Comparison of ENCODE assay signal across 8 mouse cellular contexts in genomic region chr7:82648353-82649080, GRCm38 (mm10). TPM values are rescaled to one million over a fixed set of nuclear protein-coding genes. Genes with fewer than 3 reads are reported as not detected.
DNase-seq lines count a peak whose midpoint lies in the region; ATAC-seq lines count a peak whose summit lies in the region.

Saxo2 (minus strand) TSS chr7:82648528.
Efl1 (plus strand) TSS chr7:82648614.

- peak; percentile 87 for DNase-seq in adipocyte (ENCODE audit: low spot score)
- DNase-seq in embryo, embryonic 10 days (ENCODE audit: low spot score), result peak; percentile 97
- DNase-seq in gastrocnemius, postnatal 14 days, result peak; percentile 93
- peak; percentile 95 to 97 for DNase-seq in left cerebral cortex, postnatal 10 days (ENCODE audit: extremely low spot score in 1 of 2, low spot score in 2 of 2)
- peak; percentile 96 for DNase-seq in right cerebral cortex, postnatal 25 days
- DNase-seq in urinary bladder, postnatal 4 days (ENCODE audit: low spot score in 2 of 2), result peak; percentile 87 to 95

- ATAC-seq in inflammation-experienced regulatory T-cells, adult 6 months, result peak; percentile 98
- peak; percentile 100 for ATAC-seq in megakaryocyte-erythroid progenitor cell, adult 5-6 weeks (replicated peaks; ENCODE audit: low FRiP score, low TSS enrichment, poor library complexity, severe bottlenecking)

- intact Hi-C loops in gastrocnemius, postnatal 14 days (cut with DNase I; ENCODE audit: low total_unique reads), result no loop called here
- intact Hi-C loops in left cerebral cortex, postnatal 10 days (cut with DNase I), result no loop called here

RNA-seq across cellular contexts. Expression of gene Saxo2, which starts in this region (rescaled TPM):
- 1 to 10 TPM; 1.4 to 1.6 TPM for total RNA-seq in gastrocnemius, postnatal 14 days (2021)
- not detected for polyA plus RNA-seq in inflammation-experienced regulatory T-cells, adult 6 months (2017; shearing (Covaris generic))
- total RNA-seq in left cerebral cortex, postnatal 10 days (2021), result 10 to 100 TPM; 14.6 to 17.7 TPM
- 13.5 TPM in 1 of 2 replicates, not detected in the other for total RNA-seq in megakaryocyte-erythroid progenitor cell, adult 5-6 weeks (2014; fragmentation: Nextera tagmentation)
- total RNA-seq in megakaryocyte-erythroid progenitor cell, adult 5-6 weeks (2017), result 0.46 and 0.66 TPM in 2 replicates

RNA-seq across cellular contexts. Expression of gene Efl1, which starts in this region (rescaled TPM):
- total RNA-seq in gastrocnemius, postnatal 14 days (2021), result 1 to 10 TPM; 8.3 to 8.9 TPM
- 10 to 100 TPM; 33.2 to 48.4 (median 42.7) TPM for polyA plus RNA-seq in inflammation-experienced regulatory T-cells, adult 6 months (2017; shearing (Covaris generic))
- total RNA-seq in left cerebral cortex, postnatal 10 days (2021), result 10 to 100 TPM; 20.1 to 20.2 TPM
- total RNA-seq in megakaryocyte-erythroid progenitor cell, adult 5-6 weeks (2014; fragmentation: Nextera tagmentation), result 26.1 and 34.3 TPM in 2 replicates
- total RNA-seq in megakaryocyte-erythroid progenitor cell, adult 5-6 weeks (2017), result 31.0 and 34.6 TPM in 2 replicates

Comparison
In these comparisons a context has a peak if more than half of its experiments do, and no peak if none do; other contexts are left out.
1. Peak in every context shown above with its lines: DNase-seq and ATAC-seq.